Comparison of ENCODE assay signal across 8 mouse cellular contexts in genomic region chr10:59948363-59949254, GRCm38 (mm10). TPM values are rescaled to one million over a fixed set of nuclear protein-coding genes. Genes with fewer than 3 reads are reported as not detected.
A peak's percentile ranks its signal among the peaks of the same experiment; 100 is the strongest.
DNase-seq lines count a peak whose midpoint lies in the region; ATAC-seq and TF ChIP-seq lines count a peak whose summit lies in the region.

No protein-coding gene starts in this region.

- H3K4me2 ChIP-seq in intestine, postnatal 0 days (replicated peaks; ENCODE audit: low read depth): peak overlapping the region; percentile 74

- no peaks in the 10 kb centered on the region for H3K27me3 ChIP-seq in MEL (ENCODE audit: control insufficient read depth in 1 of 2, insufficient read depth in 2 of 2, low read length in 2 of 2)
- no peaks in the 10 kb centered on the region for H3K27me3 ChIP-seq in intestine, postnatal 0 days (replicated peaks; ENCODE audit: control insufficient read depth, insufficient read depth, low read length)

- H3K36me3 ChIP-seq in MEL (ENCODE audit: control insufficient read depth in 1 of 2, insufficient read depth in 2 of 2, low read length in 2 of 2): peaks cover 0 to 26% of the 10 kb centered on the region in 2 experiments; a peak in 2 of 4 replicates
- peaks cover 9% of the 10 kb centered on the region; the same call in 1 of the 2 replicates for H3K36me3 ChIP-seq in intestine, postnatal 0 days (ENCODE audit: control insufficient read depth, insufficient read depth)

- WGBS in intestine, postnatal 0 days: 36% methylated on average over 6 of the region's 6 CpGs

- no peak overlapping the region for H3K27ac ChIP-seq in MEL (ENCODE audit: control insufficient read depth, low read depth, low read length)
- H3K27ac ChIP-seq in intestine, postnatal 0 days (ENCODE audit: low read depth, low read length): peak overlapping the region; percentile 86

- peaks cover 18% of the 10 kb centered on the region for H3K79me2 ChIP-seq in MEL (ENCODE audit: control insufficient read depth, insufficient read depth, low read length, poor library complexity)

- no peak overlapping the region for H3K4me3 ChIP-seq in MEL (ENCODE audit: control insufficient read depth in 1 of 2, insufficient read depth in 1 of 2, low read depth in 2 of 2, low read length in 2 of 2)
- H3K4me3 ChIP-seq in intestine, postnatal 0 days (ENCODE audit: low read depth, low read length): peak overlapping the region; percentile 69; the same call in 1 of the 2 replicates

- H3K4me1 ChIP-seq in MEL (ENCODE audit: control insufficient read depth in 1 of 2, insufficient read depth in 2 of 2, low read length in 2 of 2): peaks cover 26 to 34% of the 10 kb centered on the region in 2 experiments
- 0 out of 2 replicates have a peak, but pooled peaks cover 3% of the 10 kb centered on the region for H3K4me1 ChIP-seq in intestine, postnatal 0 days (replicated peaks; ENCODE audit: control insufficient read depth, insufficient read depth, low read length)

- DNase-seq in cerebellum, postnatal 10 days: peak; percentile 39 to 62
- no peak for DNase-seq in cerebellum, postnatal 4 days (ENCODE audit: low spot score in 2 of 2)
- DNase-seq in MEL (ENCODE audit: low read depth, low spot score): peak; percentile 57
- DNase-seq in heart, adult 11 months: peak; percentile 97
- peak; percentile 14 for DNase-seq in neural tube, embryonic 10.5 days (ENCODE audit: extremely low spot score, low spot score)

- ATAC-seq in intestine, postnatal 0 days: peak; percentile 40
- no peak for ATAC-seq in frontal cortex, adult (ENCODE audit: low TSS enrichment)
- no peak for ATAC-seq in activated CD4-positive, CD25-positive, alpha-beta regulatory T cell, adult 4 months

- no peak for TF ChIP-seq EP300 in MEL (IDR thresholded peaks at IDR 0.05; ENCODE audit: low read depth in 1 of 2, low read length in 2 of 2)

- TF ChIP-seq CTCF in MEL (IDR thresholded peaks at IDR 0.05 in 2 of 3, conservative IDR thresholded peaks at IDR 0.05 in 1 of 3; ENCODE audit: control insufficient read depth in 1 of 3, insufficient read depth in 1 of 3, low read depth in 2 of 3, low read length in 3 of 3, poor library complexity in 1 of 3, severe bottlenecking in 1 of 3): no peak
- TF ChIP-seq CTCF in intestine, postnatal 0 days (IDR thresholded peaks at IDR 0.05; ENCODE audit: low read depth): no peak

- no peak for TF ChIP-seq POLR2A in MEL (IDR thresholded peaks at IDR 0.05; ENCODE audit: control insufficient read depth in 1 of 2, insufficient read depth in 1 of 2, low read depth in 1 of 2, low read length in 2 of 2, poor library complexity in 1 of 2)

- H3K9ac ChIP-seq in MEL (ENCODE audit: control insufficient read depth, low read depth, low read length, poor library complexity, severe bottlenecking): no peak overlapping the region
- 0 out of 2 replicates have a peak overlapping the region, but pooled peaks have one; percentile 87 for H3K9ac ChIP-seq in intestine, postnatal 0 days (ENCODE audit: low read depth, low read length)

- TF ChIP-seq RAD21 in MEL (IDR thresholded peaks at IDR 0.05; ENCODE audit: low read depth, low read length): no peak

- no peaks in the 10 kb centered on the region for H3K9me3 ChIP-seq in MEL (replicated peaks; ENCODE audit: insufficient read depth, low read length)
- no peaks in the 10 kb centered on the region for H3K9me3 ChIP-seq in intestine, postnatal 0 days (ENCODE audit: control insufficient read depth)

TF ChIP-seq in MEL, 35 proteins besides CTCF, POLR2A, EP300 and RAD21:
- TF ChIP-seq TAL1 (IDR thresholded peaks at IDR 0.05; ENCODE audit: low read length): no peak
- TF ChIP-seq SIN3A (IDR thresholded peaks at IDR 0.05; ENCODE audit: low read length): peak; percentile 28; the same call in 1 of the 2 replicates
- no peak for TF ChIP-seq BHLHE40 (IDR thresholded peaks at IDR 0.05; ENCODE audit: borderline replicate concordance, low read depth, low read length)
- no peak for TF ChIP-seq NRF1 (IDR thresholded peaks at IDR 0.05; ENCODE audit: insufficient read depth, low read depth, low read length, poor library complexity, severe bottlenecking)
- TF ChIP-seq KAT2A (conservative IDR thresholded peaks at IDR 0.05; ENCODE audit: low read depth, low read length): no peak
- no peak for TF ChIP-seq RCOR1 (IDR thresholded peaks at IDR 0.05; ENCODE audit: low read depth, low read length)
- TF ChIP-seq SMC3 (IDR thresholded peaks at IDR 0.05; ENCODE audit: low read depth, low read length): no peak
- no peak; the same call in 1 of the 2 replicates for TF ChIP-seq ZNF384 (IDR thresholded peaks at IDR 0.05; ENCODE audit: low read depth, low read length)
- TF ChIP-seq TCF12 (IDR thresholded peaks at IDR 0.05; ENCODE audit: low read depth, low read length): no peak
- peak; percentile 77 for TF ChIP-seq GATA1 (IDR thresholded peaks at IDR 0.05; ENCODE audit: low read depth, low read length)
- peak; percentile 17; the same call in 1 of the 2 replicates for TF ChIP-seq ETS1 (IDR thresholded peaks at IDR 0.05; ENCODE audit: low read depth, low read length)
- TF ChIP-seq ZC3H11A (IDR thresholded peaks at IDR 0.05; ENCODE audit: low read depth, low read length): no peak
- peak; percentile 49; the same call in 1 of the 2 replicates for TF ChIP-seq POLR2AphosphoS2 (IDR thresholded peaks at IDR 0.05; ENCODE audit: low read length)
- peak; percentile 30; the same call in 1 of the 2 replicates for TF ChIP-seq MXI1 (IDR thresholded peaks at IDR 0.05; ENCODE audit: low read depth, low read length)
- TF ChIP-seq CHD1 (IDR thresholded peaks at IDR 0.05; ENCODE audit: low read depth, low read length): no peak
- no peak for TF ChIP-seq MYC (IDR thresholded peaks at IDR 0.05; ENCODE audit: low read depth, low read length)
- TF ChIP-seq MAX (IDR thresholded peaks at IDR 0.05; ENCODE audit: low read length): no peak
- no peak for TF ChIP-seq POLR2AphosphoS5 (IDR thresholded peaks at IDR 0.05; ENCODE audit: borderline replicate concordance, low read depth, low read length)

RNA-seq across cellular contexts. Expression of gene Ddit4, which starts 3.0 kb away (rescaled TPM):
- 2.6 and 40.6 TPM in 2 replicates for total RNA-seq in MEL (2012; rRNA removed)
- 10 to 100 TPM in 1 of 2 experiments, not detected in 1; 11.6 TPM for polyA plus RNA-seq in MEL (2012; ENCODE audit: insufficient read depth in 1 of 2, insufficient read length in 2 of 2, low read depth in 1 of 2, low replicate concordance in 2 of 2, missing spikeins in 1 of 2)
- polyA plus RNA-seq in intestine, postnatal 0 days (2015; fragmentation: Nextera tagmentation; extraction: Ambion mirVana): 11.5 and 17.8 TPM in 2 replicates
- polyA plus RNA-seq in activated CD4-positive, CD25-positive, alpha-beta regulatory T cell, adult 4 months (2017; shearing (Covaris generic)): 10 to 100 TPM; 17.5 to 31.2 TPM

RNA-seq across cellular contexts. Expression of gene Ascc1, which starts 54.0 kb away (rescaled TPM):
- 17.0 and 17.1 TPM in 2 replicates for total RNA-seq in MEL (2012; rRNA removed)
- 10 to 100 TPM in 1 of 2 experiments, not detected in 1; 37.9 TPM for polyA plus RNA-seq in MEL (2012; ENCODE audit: insufficient read depth in 1 of 2, insufficient read length in 2 of 2, low read depth in 1 of 2, low replicate concordance in 2 of 2, missing spikeins in 1 of 2)
- polyA plus RNA-seq in intestine, postnatal 0 days (2015; fragmentation: Nextera tagmentation; extraction: Ambion mirVana): 28.7 TPM in 2 replicates
- 10 to 100 TPM; 49.6 to 50.2 TPM for polyA plus RNA-seq in activated CD4-positive, CD25-positive, alpha-beta regulatory T cell, adult 4 months (2017; shearing (Covaris generic))

RNA-seq across cellular contexts. Expression of gene Anapc16, which starts 54.3 kb away (rescaled TPM):
- total RNA-seq in MEL (2012; rRNA removed): 61.5 and 73.0 TPM in 2 replicates
- polyA plus RNA-seq in MEL (2012; ENCODE audit: insufficient read depth in 1 of 2, insufficient read length in 2 of 2, low read depth in 1 of 2, low replicate concordance in 2 of 2, missing spikeins in 1 of 2): 10 to 100 TPM in 1 of 2 experiments, not detected in 1; 53.7 TPM
- polyA plus RNA-seq in intestine, postnatal 0 days (2015; fragmentation: Nextera tagmentation; extraction: Ambion mirVana): 98.4 and 100 TPM in 2 replicates
- polyA plus RNA-seq in activated CD4-positive, CD25-positive, alpha-beta regulatory T cell, adult 4 months (2017; shearing (Covaris generic)): 100 to 1,000 TPM in 1 of 2 experiments, 10 to 100 TPM in 1; 89.7 to 110 TPM

Comparison
In these comparisons a context has a peak if more than half of its experiments do, and no peak if none do; other contexts are left out.
1. DNase-seq: peak in cerebellum, postnatal 10 days (2 of 2), MEL (single experiment), heart, adult 11 months (single experiment) and neural tube, embryonic 10.5 days (single experiment); none in cerebellum, postnatal 4 days (0 of 2).